Mouse (Mus musculus) urinary bladder, postnatal 10 days (tissue): Measurements from ENCODE around the gene Trp53tg5.

Experiments
- DNase-seq: peaks from one replicate; pipeline ENCODE4 v3.0.0; 2022; ENCODE audit warnings: low spot score

Gene Trp53tg5

DNA sequence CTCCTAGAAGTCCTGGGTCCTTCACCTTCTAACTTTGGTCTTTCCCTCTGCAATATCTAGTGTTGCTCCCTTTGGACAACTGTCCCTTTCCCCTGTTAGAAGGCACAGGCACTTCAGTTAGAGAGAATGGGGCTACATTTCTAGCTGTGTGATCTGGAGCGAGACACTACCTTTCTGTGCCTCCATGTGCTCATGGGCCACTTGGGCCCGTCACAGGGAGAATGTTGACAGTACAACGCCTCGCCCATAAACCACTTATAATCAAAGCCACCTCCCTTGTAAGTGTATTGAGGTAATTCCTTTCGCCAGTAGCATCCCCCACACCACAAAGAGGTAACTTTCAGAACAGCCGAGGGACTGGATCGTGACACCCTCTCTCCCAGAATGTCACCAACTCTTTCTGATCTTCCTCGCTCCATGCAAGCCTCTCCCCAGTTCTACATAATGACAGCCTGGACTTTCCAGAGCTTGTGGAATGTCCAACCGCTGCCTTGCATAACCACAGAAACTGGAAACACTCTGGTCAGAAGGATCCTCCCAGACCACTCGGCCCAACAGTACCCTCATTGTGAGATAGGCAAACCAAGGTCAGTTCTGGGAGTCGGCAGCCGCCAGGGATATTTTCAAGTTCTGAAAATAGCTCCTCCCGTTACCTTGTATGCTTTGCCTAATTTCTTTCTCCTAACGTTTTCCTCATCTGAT, 24.0 kb downstream of the Trp53tg5 start:
- no peak for DNase-seq

DNA sequence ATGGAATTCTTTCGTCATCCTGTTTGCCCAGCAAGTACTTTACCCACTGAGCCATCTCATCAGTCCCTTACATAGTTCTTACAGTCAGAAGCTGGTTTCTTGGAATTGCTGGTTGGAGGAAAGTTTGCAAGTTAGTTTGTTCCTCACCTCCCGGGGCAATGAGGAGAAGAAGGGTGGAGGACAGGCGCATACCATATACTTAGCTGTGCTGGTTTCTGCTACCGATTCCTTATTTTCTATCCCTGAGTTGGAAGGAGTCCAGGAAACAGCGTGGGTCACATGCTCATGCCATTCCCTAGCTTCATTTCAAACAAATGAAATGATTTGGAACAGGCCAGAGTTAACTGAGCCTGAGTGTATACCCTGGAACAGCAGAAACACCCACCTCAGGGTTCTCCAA, 24.6 kb downstream of the Trp53tg5 start:
- DNase-seq, result no peak

DNA sequence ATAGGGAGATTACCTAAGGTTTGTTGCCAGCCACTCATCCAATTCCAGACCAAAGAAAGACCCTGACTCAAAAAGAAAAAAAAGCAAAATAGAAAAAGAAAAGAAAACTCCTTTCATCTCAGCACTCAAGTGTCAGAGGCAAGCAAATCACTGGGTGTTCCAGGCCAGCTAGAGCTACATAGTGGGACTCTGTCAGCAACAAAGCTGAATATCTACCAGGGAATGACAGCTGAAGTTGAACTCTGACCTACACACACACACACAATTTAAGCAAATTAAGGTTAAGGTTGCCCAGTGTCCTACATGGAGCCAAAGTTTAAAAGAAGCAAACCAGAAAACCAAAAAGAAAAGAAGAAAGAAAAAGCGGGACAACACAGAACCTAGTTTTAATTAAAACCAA, 25.4 kb downstream of the Trp53tg5 start:
- DNase-seq, result no peak

DNA sequence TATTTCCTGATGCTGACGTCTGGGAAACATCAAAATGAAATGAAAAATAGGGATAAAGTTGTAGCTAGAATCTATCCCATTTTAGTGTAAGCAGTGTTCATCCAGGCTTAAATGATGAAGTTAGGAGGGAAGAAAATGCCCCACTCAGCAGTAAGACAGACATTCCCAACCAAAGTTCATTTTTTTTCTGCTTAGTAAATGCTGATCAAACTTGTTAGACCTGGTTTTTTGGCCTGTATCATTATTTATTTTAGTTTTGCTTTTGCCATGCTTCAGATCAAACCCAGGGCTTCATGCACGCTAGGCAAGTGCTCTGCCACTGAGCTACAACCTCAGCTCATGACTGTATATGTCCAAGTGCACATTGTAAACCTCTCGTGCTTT, 27.4 kb downstream of the Trp53tg5 start:
- no peak for DNase-seq

DNA sequence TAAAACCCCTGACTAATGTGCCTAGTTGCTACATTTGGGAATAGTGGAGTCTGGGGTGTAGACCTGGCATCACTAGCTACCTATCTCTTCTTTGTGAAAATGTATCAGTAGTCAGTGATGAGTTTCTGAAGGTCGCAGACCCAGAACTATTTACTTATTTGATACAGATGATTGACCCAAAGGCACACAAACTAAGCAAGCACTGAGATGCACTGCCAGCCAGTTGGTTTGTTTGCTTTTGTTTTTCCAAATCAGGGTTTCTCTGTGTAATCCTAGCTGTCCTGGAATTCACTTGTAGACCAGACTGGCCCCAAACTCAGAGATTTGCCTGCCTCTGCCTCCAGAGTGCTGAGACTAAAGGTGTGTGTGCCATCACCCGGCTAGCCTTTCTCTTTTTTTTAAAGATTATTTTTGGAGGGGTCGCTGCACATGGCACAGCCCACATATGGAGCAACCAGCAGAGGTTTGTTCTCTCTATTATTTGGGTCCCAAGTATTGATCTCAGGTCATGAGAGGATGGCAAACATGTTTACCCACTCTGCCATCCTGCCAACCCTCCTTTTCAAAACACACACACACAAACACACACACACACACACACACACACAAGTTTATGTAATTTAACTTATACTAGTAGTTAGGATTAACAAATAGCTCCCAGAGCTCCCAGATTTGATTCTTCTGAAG, 28.0 kb downstream of the Trp53tg5 start:
- DNase-seq, result no peak

DNA sequence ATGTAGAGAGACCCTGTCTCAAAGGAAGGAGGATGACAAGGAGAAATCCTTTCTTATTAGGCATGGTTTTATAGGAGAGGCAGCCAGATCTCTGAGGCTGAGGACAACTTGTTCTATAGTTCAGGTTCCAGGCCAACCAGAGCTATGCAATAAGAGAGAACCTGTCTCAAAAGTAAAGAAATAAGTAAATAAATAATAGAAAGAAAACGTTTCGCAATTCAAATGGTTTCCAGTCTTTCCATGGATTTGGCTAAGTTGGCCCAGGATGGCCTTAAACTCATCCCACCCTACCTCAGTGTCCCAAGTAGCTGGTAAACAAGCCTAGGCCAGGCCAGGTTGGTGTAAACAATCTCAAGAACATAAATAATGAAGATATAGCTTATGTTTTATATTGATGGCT, 28.8 kb downstream of the Trp53tg5 start:
- DNase-seq, result no peak

DNA sequence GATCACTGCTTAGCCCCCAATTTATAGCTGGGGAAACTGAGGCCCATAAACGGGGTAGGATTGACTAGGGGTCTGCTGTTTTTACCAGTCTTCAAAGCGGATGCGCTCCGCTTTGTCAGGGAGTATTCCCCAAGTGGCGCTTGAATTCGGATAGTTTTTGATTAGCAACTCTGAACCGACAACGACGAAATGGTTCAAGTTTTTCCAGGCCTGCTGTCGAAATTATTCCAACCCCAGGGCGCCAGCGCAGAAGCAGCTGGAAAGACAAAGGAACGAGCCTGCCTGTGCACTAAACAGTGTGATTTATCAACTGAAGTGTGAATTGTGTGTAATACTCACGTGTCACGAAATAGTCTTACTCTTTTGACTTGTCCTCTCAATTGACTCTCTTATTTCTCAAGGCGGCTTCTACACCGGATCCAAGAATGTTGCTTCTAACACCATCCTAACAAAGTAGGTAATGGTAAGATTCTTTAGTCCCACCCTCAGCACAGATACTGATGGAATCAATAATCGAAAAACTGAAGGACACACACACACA, 30.0 kb downstream of the Trp53tg5 start, which contains the start of gene Sdc4:
Gene Sdc4 (minus strand): TSS at position 428 of the 541 bp plus-strand sequence.
- no peak for DNase-seq

DNA sequence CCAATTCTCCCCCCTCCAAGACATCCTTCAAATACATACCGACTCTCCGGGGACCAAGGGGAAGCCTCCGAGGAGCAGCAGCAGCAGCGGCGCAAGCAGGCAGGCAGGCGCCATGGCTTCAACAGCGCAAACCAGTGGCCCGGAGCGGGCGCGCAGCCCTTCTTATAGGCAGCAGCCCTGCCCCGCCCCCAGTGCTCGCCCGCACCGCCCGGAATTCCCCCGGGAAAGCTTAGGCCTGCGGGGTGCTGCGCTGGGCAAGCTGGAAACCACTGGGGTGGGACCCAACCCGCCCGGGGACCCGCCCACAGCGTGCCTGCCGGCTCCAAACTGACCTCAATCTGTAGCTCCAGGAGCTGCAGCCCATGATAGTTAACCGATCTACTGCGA, 30.5 kb downstream of the Trp53tg5 start:
- DNase-seq, result peak; percentile 72

DNA sequence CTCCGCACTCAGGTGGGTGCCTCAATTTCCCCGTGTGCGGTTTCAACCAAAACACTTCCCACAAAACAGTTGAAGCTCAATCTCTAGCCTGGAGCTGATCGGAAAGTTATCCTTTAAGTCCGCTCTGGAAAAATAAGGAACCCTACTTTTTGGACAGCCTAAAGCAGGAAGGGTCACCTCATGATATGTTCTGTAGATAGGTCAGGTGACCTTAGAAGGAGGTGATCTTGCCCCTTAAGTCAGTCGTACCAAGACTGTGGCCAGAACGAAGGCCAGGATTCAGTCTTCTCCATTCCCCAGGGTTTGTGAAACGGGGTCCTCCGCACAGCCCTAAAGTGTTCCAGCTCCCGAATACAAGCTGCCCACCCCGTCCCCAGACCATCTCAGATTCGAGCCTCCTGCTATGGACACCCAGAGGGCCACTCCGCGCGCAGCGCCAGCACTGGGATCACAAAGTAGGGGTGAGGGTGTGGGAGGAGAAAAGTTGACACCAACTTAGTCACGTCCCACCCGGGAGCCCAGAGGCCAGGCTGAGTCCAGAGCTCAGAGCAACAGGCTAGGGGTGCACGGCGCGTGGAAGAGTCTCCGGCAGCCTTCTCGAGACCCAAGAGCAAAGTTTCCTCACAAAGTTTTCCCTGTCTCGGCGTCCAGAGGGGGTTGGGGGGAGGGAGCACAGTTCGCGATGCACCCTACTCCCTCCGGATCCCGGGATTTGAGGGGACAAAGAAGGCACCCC, 31.0 kb downstream of the Trp53tg5 start:
- no peak for DNase-seq

DNA sequence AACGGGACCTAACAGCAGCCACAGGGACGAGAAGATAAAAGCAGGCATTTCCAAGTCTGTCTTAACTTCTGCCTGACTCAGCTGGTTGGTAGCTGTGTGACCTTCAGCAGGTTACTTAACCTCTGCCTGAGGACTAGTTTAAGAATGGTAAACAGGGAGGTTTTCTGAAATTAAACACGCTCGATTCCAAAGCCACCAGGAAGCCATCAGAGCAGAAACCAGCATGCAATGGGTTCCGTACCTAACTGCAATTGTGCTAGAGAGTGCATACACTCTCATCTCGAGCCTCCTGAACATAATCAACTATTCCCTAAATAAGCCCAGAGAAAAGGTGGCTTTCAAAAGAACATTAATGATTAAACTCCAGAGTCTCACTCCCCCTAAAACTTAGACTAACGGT, 31.8 kb downstream of the Trp53tg5 start:
- no peak for DNase-seq

DNA sequence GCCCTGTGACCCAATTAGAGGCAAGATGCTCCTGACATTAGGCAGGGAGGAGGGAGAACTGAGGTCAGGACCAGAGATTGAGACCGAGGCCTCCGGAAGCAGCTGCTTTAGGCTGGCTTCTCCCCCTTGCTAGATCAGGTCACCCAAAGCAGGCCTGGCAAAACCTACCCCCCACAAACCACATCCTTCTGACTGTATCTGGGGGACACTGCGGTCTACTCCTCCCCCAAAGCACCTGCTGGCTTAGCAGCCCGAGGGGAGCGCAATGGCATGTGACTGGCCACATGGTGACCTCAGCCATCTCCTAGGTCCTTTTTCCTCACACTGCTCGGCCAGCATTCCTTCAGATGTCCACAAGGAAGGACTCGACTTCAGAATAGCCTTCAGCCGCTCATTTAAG, 32.4 kb downstream of the Trp53tg5 start:
- DNase-seq, result no peak

DNA sequence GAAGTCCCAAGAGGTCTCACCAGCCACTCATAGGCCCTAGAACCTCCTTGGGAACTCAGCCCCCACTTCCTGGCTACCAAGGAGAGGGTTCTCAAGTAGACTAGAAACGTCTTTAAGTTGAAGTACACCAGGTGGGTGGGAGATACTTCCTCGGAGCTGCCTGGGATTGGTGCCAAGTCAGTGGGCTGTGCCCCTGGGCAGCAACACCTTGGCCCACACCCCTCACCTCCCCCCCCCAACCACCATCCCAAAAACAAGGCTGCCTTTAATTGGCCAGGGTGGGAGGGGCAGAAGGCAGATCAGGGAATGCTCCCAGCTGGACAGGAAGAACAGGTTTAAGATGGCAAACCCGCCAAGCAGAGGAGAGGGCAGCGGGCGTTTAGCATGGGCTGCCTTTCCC, 33.2 kb downstream of the Trp53tg5 start:
- no peak for DNase-seq

DNA sequence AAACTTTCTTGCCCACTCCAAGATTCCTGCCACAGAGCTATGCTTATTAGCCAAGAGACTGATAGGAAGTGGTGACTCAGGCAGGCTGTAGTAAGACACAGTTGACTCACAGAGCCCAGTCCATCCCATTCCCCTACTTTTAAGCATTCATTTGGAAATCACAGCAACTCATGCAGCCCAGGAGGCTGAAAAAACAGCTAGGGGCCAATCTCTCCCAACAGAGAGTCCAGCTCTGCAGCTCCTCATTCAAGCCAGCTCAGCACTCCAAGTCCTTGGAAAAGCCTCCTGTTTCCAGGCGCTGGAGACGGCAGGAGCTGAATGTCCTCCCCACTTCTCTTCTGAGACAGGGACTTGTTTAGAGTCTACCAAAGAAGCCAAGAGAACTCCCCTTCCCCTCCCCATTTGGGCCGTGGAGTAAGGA, 34.5 kb downstream of the Trp53tg5 start:
- DNase-seq, result no peak

DNA sequence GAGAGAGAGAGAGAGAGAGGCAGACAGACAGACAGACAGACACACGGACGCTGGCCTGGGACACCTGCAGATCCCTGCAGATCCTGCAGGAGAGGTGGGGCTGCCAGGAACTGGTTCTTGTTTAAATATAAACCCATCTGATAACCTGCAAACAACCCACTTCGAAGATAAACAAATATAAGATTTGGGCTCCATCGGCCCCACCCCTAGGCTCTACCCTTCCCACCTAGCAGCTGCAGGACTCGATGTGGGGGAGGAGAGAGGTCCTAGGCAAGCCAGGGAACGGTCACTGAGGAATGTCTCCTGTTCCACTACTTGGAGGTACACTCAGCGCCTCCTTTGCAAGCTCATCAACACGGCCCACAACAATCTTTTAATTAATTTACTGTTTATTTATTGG, 35.3 kb downstream of the Trp53tg5 start:
- no peak for DNase-seq

DNA sequence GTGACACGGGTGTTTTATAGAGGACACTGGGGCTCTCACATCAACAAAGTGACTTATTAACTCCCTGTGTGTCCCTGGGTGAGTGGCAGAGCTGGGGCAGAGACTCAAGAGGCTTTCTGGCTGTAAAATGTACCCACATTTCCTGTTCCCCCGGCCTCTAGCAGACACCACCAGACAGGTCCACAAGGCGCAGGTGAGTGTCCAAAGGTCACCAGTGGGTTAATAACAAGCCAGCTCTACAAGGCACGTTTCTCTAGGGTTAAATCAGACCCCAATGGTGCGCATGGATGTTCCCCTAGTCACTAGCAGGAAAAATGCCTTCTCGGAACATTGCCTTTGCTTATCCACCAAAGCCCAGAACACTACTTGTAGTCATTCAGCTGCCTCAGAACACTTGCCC, 35.8 kb downstream of the Trp53tg5 start:
- DNase-seq, result no peak

DNA sequence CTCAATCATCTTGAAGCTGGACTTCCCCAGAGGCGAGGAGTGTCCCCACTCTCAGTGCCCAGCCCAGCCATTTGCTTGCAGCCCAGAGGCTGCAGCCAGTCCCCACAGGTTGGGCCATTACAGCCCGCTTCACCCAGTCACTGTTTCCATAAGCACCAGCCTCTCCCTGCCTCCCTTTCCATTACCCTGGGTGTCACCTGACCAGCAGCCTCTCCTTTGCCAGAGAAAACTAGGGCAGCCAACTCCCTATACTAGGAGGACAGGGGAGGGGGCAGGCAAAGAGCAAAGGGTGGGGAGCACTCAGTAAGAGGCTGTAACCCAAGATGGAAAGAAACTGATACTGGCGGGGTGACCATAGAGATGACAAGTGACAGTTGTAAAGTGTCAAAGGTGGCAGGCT, 36.6 kb downstream of the Trp53tg5 start:
- DNase-seq, result no peak

DNA sequence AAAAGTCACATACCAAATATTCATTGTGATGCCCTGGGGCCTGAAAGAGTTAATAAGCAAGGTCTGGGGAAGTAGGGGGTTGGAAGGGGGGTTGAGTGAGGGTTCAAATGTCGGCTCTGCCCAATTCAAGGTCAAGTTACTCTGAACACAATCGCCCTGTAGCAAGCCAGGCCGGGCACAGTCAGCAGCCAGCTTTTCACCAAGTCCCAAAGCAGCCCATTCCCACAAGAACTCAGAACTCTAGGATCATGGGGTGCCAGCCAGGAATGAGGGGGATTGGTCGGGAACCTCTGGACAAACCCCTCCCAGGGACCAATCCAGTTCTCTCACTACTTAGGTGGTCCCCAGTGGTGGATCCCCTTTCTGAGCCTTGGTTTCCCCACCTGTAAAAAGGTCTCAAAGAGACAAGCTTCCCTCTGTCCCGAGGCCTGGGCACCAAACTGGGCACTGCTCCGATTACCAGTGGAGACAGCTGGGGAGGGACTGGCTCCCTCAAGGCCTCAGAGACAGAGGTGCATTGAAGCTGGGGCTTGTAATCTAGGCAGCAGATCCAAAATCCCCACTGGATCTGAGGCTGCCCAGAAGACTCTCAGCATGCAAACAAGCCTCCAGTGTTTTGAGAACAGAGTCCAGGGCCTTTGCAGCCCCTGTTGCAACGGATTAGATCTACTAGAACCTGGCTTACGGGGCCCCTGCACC, 37.2 kb downstream of the Trp53tg5 start:
- no peak for DNase-seq

DNA sequence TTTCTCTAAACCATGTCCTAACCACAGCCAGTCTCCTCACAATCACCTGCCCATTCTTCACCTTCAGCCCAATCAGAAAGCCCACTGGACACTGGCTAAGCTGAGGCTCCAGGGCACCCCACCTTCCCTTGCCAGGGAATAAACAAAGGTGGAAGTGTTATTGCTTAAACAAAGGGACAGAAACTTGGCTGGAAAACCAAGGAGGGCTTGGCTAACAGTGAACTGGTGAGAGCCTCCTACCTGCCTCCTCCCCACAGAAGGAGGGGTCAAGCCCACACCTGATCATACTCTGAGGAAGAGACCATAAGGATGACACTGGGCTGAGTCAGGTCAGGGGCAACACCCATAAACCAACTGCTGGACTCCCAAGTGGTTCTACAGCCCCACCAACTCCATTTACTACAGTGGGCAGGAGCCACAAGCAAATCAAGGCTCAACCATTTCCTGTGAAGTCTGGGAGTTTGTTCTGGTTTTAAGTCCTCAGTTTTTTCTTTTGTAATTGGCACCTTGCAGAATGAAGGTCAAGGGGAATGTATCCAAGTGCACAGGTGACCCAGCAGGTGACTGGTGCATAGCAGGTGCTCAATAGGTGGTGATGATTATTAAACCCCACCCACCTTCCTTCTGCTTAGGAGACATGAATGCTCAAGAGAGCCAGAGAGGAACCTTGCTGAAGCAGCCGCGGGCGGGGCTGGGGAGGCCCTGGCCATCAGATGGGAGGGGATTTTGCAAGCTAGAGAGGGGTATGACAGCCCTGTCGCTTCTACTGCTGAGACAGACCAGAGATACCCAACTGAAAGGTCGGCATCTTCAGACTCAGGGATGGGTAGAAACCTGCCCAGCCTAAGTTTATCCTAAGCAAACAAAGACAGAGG, 38.1 kb downstream of the Trp53tg5 start:
- DNase-seq, result no peak

DNA sequence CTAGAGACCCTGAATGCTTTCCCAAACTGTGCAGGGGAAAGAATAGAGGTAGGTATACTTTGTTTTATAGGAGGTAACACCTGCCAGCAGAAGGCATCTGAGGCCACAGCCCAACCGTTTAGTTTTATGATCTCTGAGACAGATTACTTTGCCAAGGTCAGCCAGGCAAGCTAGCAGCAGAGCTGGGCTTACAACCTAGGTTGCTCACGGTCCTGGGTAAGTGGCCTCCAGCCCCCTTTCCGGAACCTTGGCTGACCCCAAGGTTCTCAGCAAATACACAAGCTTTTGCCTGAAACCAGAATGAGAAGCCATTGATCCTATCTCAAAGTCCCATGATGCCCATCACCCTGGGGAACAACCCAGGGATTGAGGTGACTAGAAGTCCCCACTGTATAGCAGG, 38.8 kb downstream of the Trp53tg5 start:
- DNase-seq, result no peak

DNA sequence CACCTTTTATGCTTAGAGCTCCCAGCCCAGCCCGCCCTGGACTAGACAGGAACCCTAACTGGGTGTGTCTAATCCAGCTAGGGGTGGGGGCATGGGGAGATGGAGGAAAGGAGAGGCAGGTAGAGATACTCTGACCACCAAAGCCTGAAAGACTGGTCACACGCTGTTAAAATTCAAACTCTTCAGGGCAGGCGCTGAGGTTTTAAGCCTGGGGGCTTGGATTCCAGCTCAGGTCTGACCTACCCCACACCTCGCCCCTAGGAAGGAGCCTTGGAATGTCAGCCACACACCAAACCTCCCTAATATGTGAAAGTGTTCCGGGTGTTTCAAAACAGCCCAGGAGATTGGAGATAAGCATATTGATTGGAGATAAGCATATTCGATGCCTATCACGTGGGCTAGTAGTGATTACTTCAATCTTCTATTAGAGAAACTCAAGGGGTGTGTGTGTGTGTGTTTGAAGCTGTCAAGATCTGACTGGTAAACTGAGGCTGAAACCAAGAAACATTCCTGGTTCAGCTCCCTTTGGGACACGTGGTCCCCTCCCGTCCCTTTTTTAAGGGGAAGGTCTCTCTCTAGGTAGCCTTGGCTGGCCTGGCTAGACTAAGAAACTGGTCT, 40.1 kb downstream of the Trp53tg5 start:
- no peak for DNase-seq
